Mouse (Mus musculus) liver, postnatal 0 days (tissue): Measurements from ENCODE around the gene Gm20388.

ENCODE experiments used
- CTCF ChIP-seq: sonication (generic); IDR thresholded peaks from 2 replicates; pipeline ENCODE4 v1.5.1; 2016; ENCODE audit warnings: antibody characterized with exemption, low read depth
- EP300 ChIP-seq: IDR thresholded peaks from 2 replicates; pipeline ENCODE4 v1.6.1; 2016; ENCODE audit warnings: antibody characterized with exemption, low read depth, mild to moderate bottlenecking

DNA sequence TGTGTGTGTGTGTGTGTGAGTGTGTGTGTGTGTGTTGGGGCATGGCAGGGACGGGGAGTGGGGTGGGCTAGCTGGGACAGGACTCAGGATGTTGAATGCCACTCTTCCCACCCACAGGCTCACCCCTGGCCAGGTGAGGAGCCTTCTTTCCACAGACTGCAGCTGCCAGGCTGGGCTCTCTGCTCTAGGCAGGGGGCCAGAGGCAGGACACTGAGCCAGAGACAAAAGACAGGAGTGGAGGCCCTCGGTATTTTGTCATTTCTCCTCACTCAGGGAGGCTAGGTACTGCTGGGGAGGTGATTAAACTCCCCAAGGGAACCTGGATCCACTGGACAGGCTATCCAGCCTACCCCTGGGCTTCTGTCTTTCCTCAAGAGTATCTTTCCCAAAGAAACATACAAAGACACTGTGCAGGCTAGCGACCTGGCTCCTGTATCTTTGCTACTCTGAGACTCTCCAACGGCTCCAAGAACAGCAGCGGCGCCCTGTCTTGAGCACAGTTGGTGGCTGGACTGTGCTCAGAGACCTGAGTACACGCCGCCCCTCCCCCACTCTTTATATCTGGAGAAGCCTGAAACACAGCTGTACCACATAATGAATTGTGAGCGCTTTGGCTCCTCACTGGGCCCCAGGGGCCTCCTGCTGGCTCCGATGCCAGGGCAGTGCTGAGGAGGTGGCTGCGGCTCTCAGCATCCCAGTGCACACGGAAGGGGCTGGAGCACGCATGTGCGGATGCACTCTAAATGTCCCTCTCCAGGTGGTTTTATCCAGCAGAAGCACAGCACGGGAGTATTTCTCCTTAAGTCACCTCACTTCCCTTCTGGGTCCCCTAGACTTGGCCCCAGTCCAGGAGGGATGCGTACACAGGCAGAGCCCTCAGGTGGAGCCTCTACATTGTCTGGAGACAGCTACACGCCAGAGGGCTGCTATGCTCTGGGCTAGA, 274.5 kb downstream of the Gm20388 start:
- no peak for TF ChIP-seq CTCF
- no peak for TF ChIP-seq EP300
